Mouse (Mus musculus): ENCODE measurements around the gene Pinlyp. TPM values are rescaled to one million over a fixed set of nuclear protein-coding genes. Genes with fewer than 3 reads are reported as not detected.

Gene Pinlyp
- polyA plus RNA-seq, 1 experiment from 2014 or later = 62.9 TPM

GRCm38 (mm10) chr7:24591735-24592134 lies 45.8 kb upstream of the Pinlyp start:
- Histone ChIP-seq H3K27ac (replicated peaks) (peak overlapping the region; percentile 40; the same call in 1 of the 2 replicates), H3K4me1 (replicated peaks; ENCODE audit: control insufficient read depth, insufficient read depth) (no peaks in the 10 kb centered on the region; the same call in 1 of the 2 replicates), H3K36me3 (ENCODE audit: control insufficient read depth, insufficient read depth, low read length) (no peaks in the 10 kb centered on the region), H3K9me3 (ENCODE audit: control insufficient read depth, low read length) (no peaks in the 10 kb centered on the region), H3K4me3 (ENCODE audit: low read depth, low read length) (no peak overlapping the region), H3K27me3 (ENCODE audit: control insufficient read depth, insufficient read depth, low read length) (no peaks in the 10 kb centered on the region), H3K9ac (ENCODE audit: low read length) (no peak overlapping the region), H3K4me2 (replicated peaks; ENCODE audit: low read depth) (no peak overlapping the region)
- TF ChIP-seq EP300 (optimal IDR thresholded peaks at IDR 0.05) (no peak), CTCF (IDR thresholded peaks at IDR 0.05; ENCODE audit: low read depth) (peak; percentile 40)
- no peak for ATAC-seq (ENCODE audit: low FRiP score, low TSS enrichment)
- DNase-seq (ENCODE audit: low spot score) = no peak
- WGBS = 52% methylated on average over 5 of the region's 5 CpGs

- DNase-seq (ENCODE audit: low spot score) (peak; percentile 86), ATAC-seq (ENCODE audit: low FRiP score, low TSS enrichment) (peak; percentile 84)
- WGBS = 65% methylated on average over 13 of the region's 13 CpGs
- Histone ChIP-seq H3K9ac (ENCODE audit: low read length) (no peak overlapping the region), H3K4me3 (ENCODE audit: low read depth, low read length) (no peak overlapping the region), H3K27ac (replicated peaks) (peak overlapping the region; percentile 84), H3K36me3 (ENCODE audit: control insufficient read depth, insufficient read depth, low read length) (no peaks in the 10 kb centered on the region), H3K9me3 (ENCODE audit: control insufficient read depth, low read length) (no peaks in the 10 kb centered on the region), H3K4me1 (replicated peaks; ENCODE audit: control insufficient read depth, insufficient read depth) (no peaks in the 10 kb centered on the region; the same call in 1 of the 2 replicates), H3K4me2 (replicated peaks; ENCODE audit: low read depth) (no peak overlapping the region), H3K27me3 (ENCODE audit: control insufficient read depth, insufficient read depth, low read length) (no peaks in the 10 kb centered on the region)
- no peak for TF ChIP-seq CTCF (IDR thresholded peaks at IDR 0.05; ENCODE audit: low read depth)
- TF ChIP-seq EP300 (optimal IDR thresholded peaks at IDR 0.05) = no peak
Observed at GRCm38 (mm10) chr7:24588336-24588735, 42.4 kb upstream of the Pinlyp start.

- Histone ChIP-seq H3K9ac (ENCODE audit: low read length) (peak within 1 kb of the TSS; percentile 65), H3K4me2 (replicated peaks; ENCODE audit: low read depth) (peak within 1 kb of the TSS; percentile 71), H3K4me1 (replicated peaks; ENCODE audit: control insufficient read depth, insufficient read depth) (no peaks in the 10 kb centered on the region), H3K27ac (replicated peaks) (peak within 1 kb of the TSS; percentile 84), H3K27me3 (ENCODE audit: control insufficient read depth, insufficient read depth, low read length) (no peaks in the 10 kb centered on the region), H3K4me3 (ENCODE audit: low read depth, low read length) (peak within 1 kb of the TSS; percentile 54), H3K9me3 (ENCODE audit: control insufficient read depth, low read length) (no peaks in the 10 kb centered on the region), H3K36me3 (ENCODE audit: control insufficient read depth, insufficient read depth, low read length) (no peaks in the 10 kb centered on the region)
- TF ChIP-seq EP300 (optimal IDR thresholded peaks at IDR 0.05) (no peak), CTCF (IDR thresholded peaks at IDR 0.05; ENCODE audit: low read depth) (no peak)
- DNase-seq (ENCODE audit: low spot score) (peak; percentile 66), ATAC-seq (ENCODE audit: low FRiP score, low TSS enrichment) (peak; percentile 31)
- 8% methylated on average over 30 of the region's 30 CpGs for WGBS
Observed at GRCm38 (mm10) chr7:24587330-24588105, 41.6 kb upstream of the Pinlyp start, which contains the start of the genes Ethe1 and Zfp575. TSS of gene Ethe1 (plus strand) at chr7:24587543. TSS of gene Zfp575 (minus strand) at chr7:24587641.

GRCm38 (mm10) chr7:24586828-24587227 lies 40.9 kb upstream of the Pinlyp start:
- H3K36me3 ChIP-seq (ENCODE audit: control insufficient read depth, insufficient read depth, low read length) = no peaks in the 10 kb centered on the region
- peak overlapping the region; percentile 71 for H3K4me2 ChIP-seq (replicated peaks; ENCODE audit: low read depth)
- peak overlapping the region; percentile 54 for H3K4me3 ChIP-seq (ENCODE audit: low read depth, low read length)
- ATAC-seq (ENCODE audit: low FRiP score, low TSS enrichment) (peak; percentile 81), DNase-seq (ENCODE audit: low spot score) (peak; percentile 81)
- no peaks in the 10 kb centered on the region for H3K27me3 ChIP-seq (ENCODE audit: control insufficient read depth, insufficient read depth, low read length)
- 11% methylated on average over 8 of the region's 8 CpGs for WGBS
- H3K4me1 ChIP-seq (replicated peaks; ENCODE audit: control insufficient read depth, insufficient read depth) = no peaks in the 10 kb centered on the region
- peak overlapping the region; percentile 65; the same call in 1 of the 2 replicates for H3K9ac ChIP-seq (ENCODE audit: low read length)
- TF ChIP-seq CTCF (IDR thresholded peaks at IDR 0.05; ENCODE audit: low read depth) (no peak), EP300 (optimal IDR thresholded peaks at IDR 0.05) (no peak)
- H3K9me3 ChIP-seq (ENCODE audit: control insufficient read depth, low read length) = no peaks in the 10 kb centered on the region
- H3K27ac ChIP-seq (replicated peaks) = peak overlapping the region; percentile 84

- H3K27me3 ChIP-seq (ENCODE audit: control insufficient read depth, insufficient read depth, low read length) = no peaks in the 10 kb centered on the region
- H3K9ac ChIP-seq (ENCODE audit: low read length) = no peak overlapping the region
- no peaks in the 10 kb centered on the region for H3K9me3 ChIP-seq (ENCODE audit: control insufficient read depth, low read length)
- TF ChIP-seq CTCF (IDR thresholded peaks at IDR 0.05; ENCODE audit: low read depth) (no peak), EP300 (optimal IDR thresholded peaks at IDR 0.05) (no peak)
- H3K27ac ChIP-seq (replicated peaks) = no peak overlapping the region
- ATAC-seq (ENCODE audit: low FRiP score, low TSS enrichment) (no peak), DNase-seq (ENCODE audit: low spot score) (no peak)
- no peaks in the 10 kb centered on the region for H3K36me3 ChIP-seq (ENCODE audit: control insufficient read depth, insufficient read depth, low read length)
- H3K4me3 ChIP-seq (ENCODE audit: low read depth, low read length) = no peak overlapping the region
- WGBS = 51% methylated on average over 12 of the region's 16 CpGs
- no peaks in the 10 kb centered on the region for H3K4me1 ChIP-seq (replicated peaks; ENCODE audit: control insufficient read depth, insufficient read depth)
- no peak overlapping the region for H3K4me2 ChIP-seq (replicated peaks; ENCODE audit: low read depth)
Observed at GRCm38 (mm10) chr7:24585995-24586394, 40.1 kb upstream of the Pinlyp start.

- H3K4me1 ChIP-seq (replicated peaks; ENCODE audit: control insufficient read depth, insufficient read depth) = no peaks in the 10 kb centered on the region
- no peak overlapping the region for H3K4me3 ChIP-seq (ENCODE audit: low read depth, low read length)
- H3K36me3 ChIP-seq (ENCODE audit: control insufficient read depth, insufficient read depth, low read length) = no peaks in the 10 kb centered on the region
- ATAC-seq (ENCODE audit: low FRiP score, low TSS enrichment) = no peak
- DNase-seq (ENCODE audit: low spot score) = no peak
- no peak for TF ChIP-seq EP300 (optimal IDR thresholded peaks at IDR 0.05)
- H3K9me3 ChIP-seq (ENCODE audit: control insufficient read depth, low read length) = no peaks in the 10 kb centered on the region
- no peaks in the 10 kb centered on the region for H3K27me3 ChIP-seq (ENCODE audit: control insufficient read depth, insufficient read depth, low read length)
- WGBS = 88% methylated on average over 6 of the region's 6 CpGs
- H3K9ac ChIP-seq (ENCODE audit: low read length) = no peak overlapping the region
- no peak overlapping the region for H3K4me2 ChIP-seq (replicated peaks; ENCODE audit: low read depth)
- H3K27ac ChIP-seq (replicated peaks) = no peak overlapping the region
Observed at GRCm38 (mm10) chr7:24584876-24585275, 39.0 kb upstream of the Pinlyp start.
